Mouse (Mus musculus): ENCODE results near the gene Actl9. TPM values are rescaled to one million over a fixed set of nuclear protein-coding genes. Genes with fewer than 3 reads are reported as not detected.

Gene Actl9
- total RNA-seq (2022), result not detected

- no peak for DNase-seq (ENCODE audit: low spot score)
Observed at GRCm38 (mm10) chr17:33432019-33432946, at the start of gene Actl9. Gene Actl9 (plus strand): TSS chr17:33432896.

- no peak for DNase-seq (ENCODE audit: low spot score)
Observed at GRCm38 (mm10) chr17:33385705-33386104, 47.0 kb upstream of the Actl9 start.

GRCm38 (mm10) chr17:33392271-33392670 is 40.4 kb upstream of the Actl9 start:
- DNase-seq (ENCODE audit: low spot score), result no peak

- DNase-seq (ENCODE audit: low spot score), result peak; percentile 95
Observed at GRCm38 (mm10) chr17:33394182-33395034, 38.3 kb upstream of the Actl9 start, which contains the start of gene Zfp101. Gene Zfp101 (minus strand): TSS chr17:33394641.

- DNase-seq (ENCODE audit: low spot score), result peak; percentile 80
Observed at GRCm38 (mm10) chr17:33439148-33439547, 6.5 kb downstream of the Actl9 start.

GRCm38 (mm10) chr17:33439922-33440321 is 7.2 kb downstream of the Actl9 start:
- DNase-seq (ENCODE audit: low spot score), result peak; percentile 7

- no peak for DNase-seq (ENCODE audit: low spot score)
Observed at GRCm38 (mm10) chr17:33441159-33441558, 8.5 kb downstream of the Actl9 start.

GRCm38 (mm10) chr17:33456631-33457030 is 23.9 kb downstream of the Actl9 start:
- no peak for DNase-seq (ENCODE audit: low spot score)

- no peak for DNase-seq (ENCODE audit: low spot score)
Observed at GRCm38 (mm10) chr17:33471206-33471605, 38.5 kb downstream of the Actl9 start.

Other genes starting within 250 kb of the Actl9 start
- gene Olfr239, start 241.6 kb upstream of the Actl9 start, total RNA-seq (2022), result not detected
- gene Olfr1564, start 211.2 kb upstream of the Actl9 start, total RNA-seq (2022), result under 1 TPM; 0.11 to 0.50 (median 0.23) TPM
- gene Zfp955a, start 177.8 kb upstream of the Actl9 start, total RNA-seq (2022), result 10 to 100 TPM in 1 of 4 experiments, 1 to 10 TPM in 3; 7.2 to 10.2 (median 8.7) TPM
- under 1 TPM in 1 of 4 experiments, not detected in 3; 0.05 TPM for gene Olfr63, start 168.2 kb upstream of the Actl9 start, total RNA-seq (2022)
- gene Zfp955b, start 143.4 kb upstream of the Actl9 start, total RNA-seq (2022), result 10 to 100 TPM in 3 of 4 experiments, 1 to 10 TPM in 1; 9.9 to 11.3 (median 10.3) TPM
- gene Zfp81, start 74.0 kb upstream of the Actl9 start, total RNA-seq (2022), result 1 to 10 TPM; 4.1 to 6.0 (median 4.5) TPM
- 1 to 10 TPM; 3.0 to 6.1 (median 5.3) TPM for gene Zfp101, start 38.3 kb upstream of the Actl9 start, total RNA-seq (2022)
- 10 to 100 TPM; 10.9 to 14.0 (median 11.9) TPM for gene Adamts10, start 91.3 kb downstream of the Actl9 start, total RNA-seq (2022)
- gene Myo1f, start 122.8 kb downstream of the Actl9 start, total RNA-seq (2022), result 1 to 10 TPM; 1.2 to 2.7 (median 1.4) TPM
- 10 to 100 TPM in 1 of 4 experiments, 1 to 10 TPM in 3; 7.0 to 11.4 (median 8.8) TPM for gene Zfp414, start 196.2 kb downstream of the Actl9 start, total RNA-seq (2022)
- gene Pram1, start 205.2 kb downstream of the Actl9 start, total RNA-seq (2022), result under 1 TPM in 2 of 4 experiments, not detected in 2; 0.27 to 0.31 TPM